Mouse (Mus musculus) cortical plate, adult 2 months (tissue): ENCODE data around the gene Ncaph2.

Experiments used
- CTCF ChIP-seq: fragments of 200-500 bp; IDR thresholded peaks from 2 replicates; pipeline ENCODE4 v1.5.1; 2011; ENCODE audit warnings: mild to moderate bottlenecking, control low read depth, low read length; ENCODE audit not compliant: insufficient read depth; ENCODE audit errors: extremely low read depth
- POLR2A ChIP-seq: fragments of 200-500 bp; IDR thresholded peaks from 2 replicates; pipeline ENCODE4 v1.6.1; 2011; ENCODE audit warnings: mild to moderate bottlenecking, low read length, control low read depth; ENCODE audit not compliant: insufficient read depth; ENCODE audit errors: extremely low read depth

DNA sequence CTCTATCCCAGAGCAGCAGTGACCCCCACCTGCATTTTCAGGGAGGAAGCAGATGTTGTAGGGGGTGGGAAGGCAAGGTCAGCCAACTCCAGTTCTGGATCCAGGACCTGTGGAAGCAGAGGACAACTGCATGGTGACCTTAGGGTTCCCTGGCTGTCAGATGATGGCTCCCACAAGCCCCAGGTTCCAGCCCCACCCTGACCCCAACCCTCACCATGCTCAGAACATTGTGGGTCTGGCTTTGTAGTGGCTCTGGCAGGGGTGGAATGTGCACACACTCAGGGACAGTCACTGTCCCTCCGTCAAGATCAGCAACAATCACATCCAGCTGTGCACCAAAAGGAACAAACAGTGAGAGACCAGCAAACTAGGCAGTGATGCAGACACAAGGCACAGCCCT is 49.6 kb upstream of the Ncaph2 start:
- TF ChIP-seq POLR2A (no peak), CTCF (no peak)
